Mouse (Mus musculus) retina, embryonic 14.5 days (tissue): ENCODE data around the gene Atp8b4.

Experiments
- DNase-seq: peaks from one replicate; pipeline ENCODE4 v3.0.0-alpha.2; 2015; ENCODE audit warnings: low spot score

Atp8b4 gene

GRCm38 (mm10) chr2:126434305-126434704 lies 66.2 kb downstream of the Atp8b4 start:
- no peak for DNase-seq

DNA sequence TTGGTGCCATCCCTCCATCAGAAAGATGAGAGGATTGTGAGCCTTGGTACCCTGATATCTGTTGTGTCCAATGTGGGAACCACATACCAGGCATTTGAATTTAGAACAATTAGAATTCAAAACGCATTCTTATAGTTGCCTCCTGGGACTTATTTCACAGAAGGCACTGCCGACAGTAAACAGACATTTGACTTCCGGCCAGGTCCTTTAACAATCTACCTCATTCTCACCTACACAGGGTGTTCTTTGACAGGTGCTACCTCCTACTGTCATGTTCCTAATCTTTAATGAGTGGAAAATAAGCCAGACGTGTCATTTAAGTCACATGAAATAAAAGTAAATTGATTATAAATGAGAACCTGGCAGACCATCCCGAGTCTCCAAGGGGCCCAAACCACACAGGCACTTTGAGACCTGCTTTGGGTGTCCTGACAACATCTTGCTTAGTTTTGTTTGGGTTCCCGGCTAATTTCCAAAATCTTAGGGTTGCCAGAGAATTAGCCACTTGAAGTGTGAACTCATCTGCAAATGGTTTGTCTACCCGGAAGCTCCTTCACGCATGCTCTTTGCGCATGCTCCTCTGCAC lies 67.9 kb downstream of the Atp8b4 start:
- DNase-seq = no peak

DNA sequence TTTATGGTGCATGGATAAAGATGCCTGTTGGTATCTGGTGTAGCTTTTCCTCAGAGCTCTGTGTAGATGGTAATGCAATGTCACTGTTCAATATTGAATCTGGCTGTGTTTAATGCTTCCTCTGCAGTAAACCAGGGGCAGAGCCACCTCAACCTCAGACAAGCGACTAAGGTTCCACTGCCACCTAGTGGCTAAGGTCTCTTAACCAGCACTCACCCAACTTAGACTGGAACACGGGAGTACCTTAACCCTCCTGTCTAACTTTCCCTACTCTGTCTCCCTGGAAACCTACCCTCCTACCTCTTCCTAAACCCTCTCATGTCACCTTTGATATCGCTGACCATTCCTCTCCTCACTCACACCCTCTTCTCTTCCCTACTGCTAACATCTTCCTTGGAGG lies 71.2 kb downstream of the Atp8b4 start:
- peak; percentile 86 for DNase-seq

- DNase-seq = peak; percentile 30
These were observed 75.3 kb downstream of the Atp8b4 start for GRCm38 (mm10) chr2:126425223-126425622.

GRCm38 (mm10) chr2:126424714-126425113 lies 75.8 kb downstream of the Atp8b4 start:
- DNase-seq = peak; percentile 30

DNA sequence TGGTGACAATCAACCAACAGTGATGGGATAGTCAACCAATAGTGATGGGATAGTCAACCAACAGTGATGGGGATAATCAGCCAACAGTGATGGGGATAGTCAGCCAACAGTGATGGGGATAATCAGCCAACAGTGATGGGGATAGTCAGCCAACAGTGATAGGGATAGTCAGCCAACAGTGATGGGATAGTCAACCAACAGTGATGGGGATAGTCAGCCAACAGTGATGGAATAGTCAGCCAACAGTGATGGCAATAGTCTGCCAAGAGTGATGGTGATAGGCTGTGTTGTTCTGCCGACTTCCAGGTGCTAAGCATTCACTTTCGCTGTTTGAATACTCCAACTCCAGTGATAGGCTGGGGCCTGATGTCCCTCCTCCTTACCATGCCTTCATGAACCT lies 79.6 kb downstream of the Atp8b4 start:
- DNase-seq = no peak

- DNase-seq = no peak
These were observed 81.6 kb downstream of the Atp8b4 start for GRCm38 (mm10) chr2:126418916-126419315.

GRCm38 (mm10) chr2:126416772-126417171 lies 83.7 kb downstream of the Atp8b4 start:
- no peak for DNase-seq

- no peak for DNase-seq
These were observed 84.5 kb downstream of the Atp8b4 start for GRCm38 (mm10) chr2:126415981-126416380.

DNA sequence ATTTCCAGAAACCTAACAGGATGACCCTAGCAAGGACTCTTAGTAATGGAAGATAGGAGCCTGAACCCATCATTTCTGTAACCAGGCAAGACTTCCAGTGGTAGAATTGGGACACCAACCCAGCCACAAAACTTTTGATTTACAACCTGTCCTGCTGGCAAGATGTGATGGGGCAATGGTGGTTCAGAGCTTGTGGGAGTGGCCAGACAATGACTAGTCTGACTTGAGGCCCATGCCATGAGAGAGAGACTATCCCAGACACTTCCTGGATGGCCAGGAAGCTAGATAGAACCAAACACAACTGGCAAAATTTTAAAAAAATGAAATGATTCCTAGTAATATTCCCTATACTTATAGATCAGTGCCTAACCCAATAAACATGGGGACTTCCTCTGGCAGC lies 87.7 kb downstream of the Atp8b4 start:
- no peak for DNase-seq

DNA sequence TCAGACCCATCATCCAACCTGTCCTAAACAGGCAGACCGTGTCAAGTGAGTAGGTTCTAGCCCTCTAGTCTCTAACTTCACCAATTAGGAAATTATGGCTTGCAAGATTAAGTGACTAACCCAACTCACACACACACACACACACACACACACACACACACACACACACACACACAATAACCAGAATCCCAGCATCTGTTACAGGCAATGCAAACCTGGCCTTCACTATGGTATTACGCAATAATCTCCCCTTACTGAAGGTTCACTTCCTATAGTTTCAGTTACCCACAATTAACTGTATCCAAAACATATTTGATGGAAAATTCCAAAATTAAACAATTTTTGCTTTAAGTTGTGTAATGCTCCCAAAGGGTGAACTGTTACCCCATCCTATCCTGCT lies 101.0 kb downstream of the Atp8b4 start:
- no peak for DNase-seq

DNA sequence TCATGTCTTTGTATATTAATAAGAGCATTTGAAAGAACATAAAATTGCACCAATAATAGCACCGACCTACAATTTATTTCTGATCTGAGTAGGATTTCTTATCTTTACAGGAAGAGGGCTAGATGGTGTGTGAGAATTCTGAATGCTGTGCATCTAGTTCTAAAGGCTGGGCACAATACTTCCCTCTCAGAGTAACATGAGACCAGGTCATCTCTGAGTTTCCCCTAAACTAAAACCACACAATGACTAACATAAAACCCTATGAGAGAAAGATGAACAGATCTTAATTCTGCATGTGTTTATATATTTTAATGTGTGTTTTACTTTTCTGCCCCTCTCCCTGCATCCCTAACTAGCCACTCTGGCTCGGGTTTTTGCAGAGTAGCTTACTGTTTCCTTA lies 101.5 kb downstream of the Atp8b4 start:
- no peak for DNase-seq

DNA sequence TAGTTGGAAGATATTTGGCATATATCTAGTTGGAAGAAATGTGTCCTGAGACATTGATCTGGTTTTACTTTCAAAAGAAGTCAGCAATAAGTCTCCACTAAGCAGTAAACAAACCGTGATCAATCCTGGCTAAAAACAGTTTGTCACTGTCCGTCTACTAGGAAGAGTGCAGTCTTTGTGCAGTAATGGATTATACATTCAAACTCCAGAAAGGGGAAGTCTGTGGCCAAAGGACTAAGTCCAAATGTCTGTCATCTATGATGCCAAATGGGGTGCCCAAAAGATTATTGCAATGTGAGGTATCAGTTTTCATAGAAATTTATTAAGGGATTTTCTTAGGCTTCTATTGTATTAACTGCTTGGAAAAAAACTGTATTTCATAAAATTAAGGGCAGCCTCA lies 102.3 kb downstream of the Atp8b4 start:
- DNase-seq = no peak

DNA sequence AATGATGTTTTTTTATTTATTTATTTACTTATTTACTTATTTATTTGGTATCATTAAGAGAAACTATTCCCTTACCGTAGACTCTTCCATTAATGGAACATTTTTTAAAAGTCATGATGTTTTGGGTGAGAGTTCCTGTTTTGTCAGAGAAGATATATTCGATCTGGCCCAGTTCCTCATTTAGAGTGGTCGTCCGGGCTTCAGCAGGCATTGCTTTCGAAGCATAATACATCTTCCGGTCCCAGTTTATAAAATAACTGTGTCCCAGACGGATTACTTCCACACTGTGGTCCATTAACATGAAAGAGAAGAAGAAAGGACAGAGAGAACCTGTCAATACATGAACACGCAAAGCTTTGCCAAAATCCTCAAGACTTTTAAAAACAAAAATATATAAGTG lies 103.0 kb downstream of the Atp8b4 start:
- DNase-seq = no peak

- no peak for DNase-seq
These were observed 105.5 kb downstream of the Atp8b4 start for GRCm38 (mm10) chr2:126394924-126395323.

- DNase-seq = no peak
These were observed 112.9 kb downstream of the Atp8b4 start for GRCm38 (mm10) chr2:126387458-126388037.

- DNase-seq = no peak
These were observed 114.4 kb downstream of the Atp8b4 start for GRCm38 (mm10) chr2:126386056-126386455.

- DNase-seq = no peak
These were observed 120.2 kb downstream of the Atp8b4 start for GRCm38 (mm10) chr2:126380300-126380699.

DNA sequence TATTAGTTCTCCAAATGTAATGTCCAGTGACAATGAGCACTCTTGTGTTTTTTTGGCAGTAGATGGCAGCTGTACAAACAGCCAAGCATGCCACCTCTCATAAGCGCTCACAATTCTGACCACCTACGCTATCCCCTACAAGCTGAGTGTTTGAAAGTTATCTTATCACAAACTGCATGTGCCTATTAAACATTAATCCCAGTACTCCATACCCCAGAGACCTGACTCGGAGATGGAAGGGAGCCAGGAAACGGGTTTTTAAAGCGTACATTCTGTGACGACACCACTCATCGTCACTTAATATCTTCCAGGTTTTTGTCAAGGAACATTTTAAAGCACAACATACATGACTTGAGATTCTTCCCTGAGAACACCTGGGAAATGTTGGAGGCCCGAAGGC lies 128.8 kb downstream of the Atp8b4 start:
- DNase-seq = no peak

- no peak for DNase-seq
These were observed 130.7 kb downstream of the Atp8b4 start for GRCm38 (mm10) chr2:126369815-126370214.

GRCm38 (mm10) chr2:126363745-126364725 lies 136.4 kb downstream of the Atp8b4 start:
- DNase-seq = no peak

- peak; percentile 88 for DNase-seq
These were observed 137.3 kb downstream of the Atp8b4 start for GRCm38 (mm10) chr2:126363050-126363744.
